Comparison of ENCODE assay signal across 17 mouse cellular contexts in the genomic region with DNA sequence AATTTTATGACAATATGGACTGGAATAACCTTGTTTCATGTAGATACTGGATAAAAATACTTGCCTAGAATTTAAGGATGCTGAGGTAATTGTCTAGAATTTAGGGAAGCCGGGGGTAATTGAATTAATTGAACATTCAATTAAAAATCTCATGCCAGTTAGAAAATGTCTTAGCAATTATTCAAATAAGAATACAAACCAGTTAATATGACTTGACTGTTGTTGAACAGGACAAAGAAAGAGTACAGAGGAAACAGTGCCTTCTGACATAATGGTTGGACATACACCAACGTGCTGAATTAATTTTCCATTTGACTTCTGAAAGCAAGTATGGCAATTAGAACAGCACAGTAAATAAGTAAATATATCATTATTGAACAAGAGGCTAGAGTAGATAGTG.
"Had no signal": no experiment of that assay in that cellular context is flagged by ENCODE, and none has a peak within 500 bp of the region (broad histone marks: within the 10 kb centered on the region; RNA-seq: fewer than 3 reads in every experiment).

No protein-coding gene starts in this region.

- ATAC-seq: liver, embryonic 12.5 days; liver, postnatal 0 days; lung, postnatal 0 days; midbrain, embryonic 13.5 days; midbrain, embryonic 15.5 days; midbrain, embryonic 16.5 days had no signal

- DNase-seq: left cerebral cortex, postnatal 4 days; liver; liver, embryonic 13.5 days; liver, postnatal 0 days; lung, adult 18-20 months; lung, adult 2 months; lung, embryonic 14.5 days; lung, postnatal 10 days; lung, postnatal 14 days; lung, postnatal 36 days; lung, postnatal 4 days; midbrain, embryonic 14.5 days had no signal
